Mouse (Mus musculus): ENCODE measurements at regions not wholly inside any gene's neighbourhood (a gene's known extent, or its start where the extent isn't known, plus 50 kb on each side); places are given as distances from the start of the nearest gene placed in this dataset.
A peak's percentile ranks its signal among the peaks of the same experiment; 100 is the strongest.

DNA sequence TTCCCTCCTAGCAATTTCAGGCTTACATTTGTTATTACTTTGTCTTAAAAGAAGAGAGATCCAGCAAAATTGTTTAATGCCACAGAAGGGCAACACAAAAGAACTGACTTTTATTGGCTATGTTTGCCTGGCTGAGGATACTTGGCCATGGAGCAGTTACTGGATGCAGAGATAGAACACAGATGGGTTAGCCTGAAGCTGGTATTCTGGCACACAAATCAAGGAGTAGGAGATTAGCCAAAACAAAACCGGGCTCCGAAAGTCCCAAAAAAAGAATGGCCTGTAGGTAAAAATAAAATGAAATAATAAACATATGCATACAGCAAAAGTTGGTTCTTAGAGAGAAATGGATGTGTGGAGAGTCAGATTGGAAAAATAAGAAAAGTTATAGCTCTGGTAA lies 78.2 kb upstream of the Tmtc2 start:
- no peak for DNase-seq (ENCODE audit: low spot score)
- 77% methylated on average over 2 of the region's 2 CpGs for WGBS
- no peak overlapping the region for H3K9ac ChIP-seq (ENCODE audit: low read depth, low read length)

DNA sequence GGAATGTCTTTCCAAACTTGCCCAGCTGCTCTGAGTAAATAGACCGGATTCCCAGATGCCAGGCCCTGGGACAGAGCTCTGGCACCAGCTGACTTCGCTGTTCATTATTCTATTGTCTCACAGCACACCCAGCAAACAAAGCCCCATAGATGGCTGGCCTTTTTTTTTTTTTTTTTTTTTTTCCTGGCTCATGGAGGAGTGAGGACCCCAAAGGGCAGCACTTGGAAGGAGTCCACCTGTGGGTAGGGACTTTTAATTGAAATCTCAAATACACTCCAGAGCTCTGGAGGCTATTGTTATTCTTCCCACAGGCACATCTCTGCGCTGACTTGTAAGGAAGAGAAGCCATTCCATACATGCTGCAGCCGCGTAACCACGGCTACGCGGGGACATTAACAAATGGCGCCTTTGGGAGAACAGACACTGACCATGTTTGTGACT lies 64.8 kb upstream of the Tmtc2 start:
- Histone ChIP-seq H3K9me3 (ENCODE audit: control insufficient read depth, low read length) (no peaks in the 10 kb centered on the region), H3K4me1 (ENCODE audit: control insufficient read depth, insufficient read depth, low read length) (no peaks in the 10 kb centered on the region), H3K4me3 (ENCODE audit: low read depth, low read length) (no peak overlapping the region), H3K9ac (ENCODE audit: low read depth, low read length) (no peak overlapping the region), H3K27me3 (replicated peaks; ENCODE audit: control insufficient read depth, insufficient read depth, low read length) (no peaks in the 10 kb centered on the region), H3K27ac (replicated peaks; ENCODE audit: low read depth, low read length) (no peak overlapping the region), H3K4me2 (ENCODE audit: low read depth, low read length) (no peak overlapping the region), H3K36me3 (ENCODE audit: control insufficient read depth, insufficient read depth, low read length) (no peaks in the 10 kb centered on the region)
- DNase-seq (ENCODE audit: low spot score) (peak; percentile 39), ATAC-seq (ENCODE audit: low read depth) (peak; percentile 62; the same call in 1 of the 2 replicates)
- 91% methylated on average over 9 of the region's 9 CpGs for WGBS

More for the DNA sequence above, 78.2 kb upstream of the Tmtc2 start:
- Histone ChIP-seq H3K27ac (replicated peaks; ENCODE audit: low read depth, low read length) (no peak overlapping the region), H3K9me3 (ENCODE audit: control insufficient read depth, low read length) (no peaks in the 10 kb centered on the region), H3K4me1 (ENCODE audit: control insufficient read depth, insufficient read depth, low read length) (no peaks in the 10 kb centered on the region), H3K4me3 (ENCODE audit: low read depth, low read length) (no peak overlapping the region), H3K36me3 (ENCODE audit: control insufficient read depth, insufficient read depth, low read length) (no peaks in the 10 kb centered on the region), H3K27me3 (replicated peaks; ENCODE audit: control insufficient read depth, insufficient read depth, low read length) (no peaks in the 10 kb centered on the region), H3K4me2 (ENCODE audit: low read depth, low read length) (no peak overlapping the region)
- no peak for ATAC-seq (ENCODE audit: low read depth)

DNA sequence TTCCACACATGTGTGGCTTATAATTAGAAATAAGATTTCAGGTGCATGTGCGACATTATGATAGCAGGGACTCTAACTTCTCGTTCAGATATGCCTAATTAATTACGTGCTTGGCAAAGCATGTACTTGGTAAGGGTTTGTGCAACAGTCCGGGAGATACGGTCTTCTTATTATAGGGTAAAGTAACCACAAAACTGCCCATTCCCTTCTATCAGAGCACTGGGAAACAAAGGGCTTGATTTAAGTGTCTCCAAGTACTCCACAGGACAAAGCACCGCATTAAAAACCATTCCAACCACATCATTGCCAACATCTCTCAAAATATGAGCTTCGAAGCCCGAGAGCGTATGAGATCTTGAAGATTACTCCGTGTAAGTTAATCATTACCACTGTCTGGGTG lies 64.2 kb upstream of the Tmtc2 start:
- Histone ChIP-seq H3K27me3 (replicated peaks; ENCODE audit: control insufficient read depth, insufficient read depth, low read length) (no peaks in the 10 kb centered on the region), H3K27ac (replicated peaks; ENCODE audit: low read depth, low read length) (no peak overlapping the region), H3K4me1 (ENCODE audit: control insufficient read depth, insufficient read depth, low read length) (no peaks in the 10 kb centered on the region), H3K4me2 (ENCODE audit: low read depth, low read length) (no peak overlapping the region), H3K4me3 (ENCODE audit: low read depth, low read length) (no peak overlapping the region), H3K36me3 (ENCODE audit: control insufficient read depth, insufficient read depth, low read length) (no peaks in the 10 kb centered on the region), H3K9me3 (ENCODE audit: control insufficient read depth, low read length) (no peaks in the 10 kb centered on the region), H3K9ac (ENCODE audit: low read depth, low read length) (no peak overlapping the region)
- no peak for ATAC-seq (ENCODE audit: low read depth)
- WGBS = 85% methylated on average over 10 of the region's 10 CpGs
- DNase-seq (ENCODE audit: low spot score) = no peak

DNA sequence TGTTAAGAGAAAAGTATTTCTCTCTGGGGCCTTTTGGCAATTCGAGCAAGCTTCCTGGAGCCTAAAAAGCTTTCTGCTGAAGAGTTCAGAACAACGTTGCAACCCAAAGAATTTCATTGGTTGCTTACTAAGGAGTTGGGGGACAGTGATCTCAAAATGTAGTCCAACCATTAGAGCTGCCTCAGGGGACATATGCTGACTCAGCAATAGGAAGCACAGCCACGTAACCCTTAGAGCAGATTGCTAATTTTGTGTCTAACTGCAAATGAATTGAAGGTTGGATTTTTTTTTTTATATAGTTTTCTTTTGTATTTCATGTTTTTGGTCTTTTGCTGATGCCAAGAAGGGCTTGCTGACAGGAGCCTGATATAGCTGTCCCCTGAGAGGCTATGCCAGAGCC lies 52.6 kb upstream of the Tmtc2 start:
- 61% methylated on average over 3 of the region's 3 CpGs for WGBS

DNA sequence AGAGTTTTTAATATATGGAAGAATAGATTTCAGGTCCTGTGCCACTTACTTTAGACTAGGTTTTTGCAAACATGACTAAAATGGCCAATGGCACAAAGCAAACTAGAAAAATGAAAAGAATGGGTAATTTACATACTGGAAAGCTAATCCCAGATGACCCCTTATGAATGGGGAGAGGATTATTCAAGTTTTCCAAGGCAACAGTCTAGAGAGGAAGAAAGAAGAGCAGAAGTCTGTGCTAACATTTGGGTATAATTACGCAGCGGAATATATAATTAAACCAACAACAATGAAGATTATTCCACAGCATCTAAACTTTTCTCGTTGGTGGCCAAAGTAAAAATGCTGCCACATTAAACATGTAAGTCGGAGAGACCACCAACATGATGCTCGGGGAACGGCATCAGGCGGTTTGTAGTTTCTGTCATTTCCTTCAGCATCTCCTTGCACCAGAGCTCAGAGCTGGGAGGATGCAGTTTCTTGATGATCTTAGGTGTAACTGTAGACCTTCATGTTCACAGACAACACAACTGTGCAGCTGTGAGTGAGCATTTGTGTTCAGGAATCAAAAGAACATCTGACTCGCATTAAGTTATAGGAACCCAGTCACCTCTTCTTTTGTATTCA lies 51.2 kb upstream of the Tmtc2 start:
- no peak overlapping the region for H3K9ac ChIP-seq (ENCODE audit: low read depth, low read length)
- H3K4me2 ChIP-seq (ENCODE audit: low read depth, low read length) = no peak overlapping the region
- no peak for ATAC-seq (ENCODE audit: low read depth)
- H3K4me3 ChIP-seq (ENCODE audit: low read depth, low read length) = no peak overlapping the region
- WGBS = 73% methylated on average over 8 of the region's 8 CpGs
- H3K27me3 ChIP-seq (replicated peaks; ENCODE audit: control insufficient read depth, insufficient read depth, low read length) = no peaks in the 10 kb centered on the region
- H3K27ac ChIP-seq (replicated peaks; ENCODE audit: low read depth, low read length) = no peak overlapping the region
- H3K9me3 ChIP-seq (ENCODE audit: control insufficient read depth, low read length) = no peaks in the 10 kb centered on the region
- no peaks in the 10 kb centered on the region for H3K4me1 ChIP-seq (ENCODE audit: control insufficient read depth, insufficient read depth, low read length)
- no peaks in the 10 kb centered on the region for H3K36me3 ChIP-seq (ENCODE audit: control insufficient read depth, insufficient read depth, low read length)
- DNase-seq (ENCODE audit: low spot score) = no peak

More for the DNA sequence above, 52.6 kb upstream of the Tmtc2 start:
- no peaks in the 10 kb centered on the region for H3K27me3 ChIP-seq (replicated peaks; ENCODE audit: control insufficient read depth, insufficient read depth, low read length)
- ATAC-seq (ENCODE audit: low read depth) (no peak), DNase-seq (ENCODE audit: low spot score) (no peak)
- H3K4me3 ChIP-seq (ENCODE audit: low read depth, low read length) = no peak overlapping the region
- no peaks in the 10 kb centered on the region for H3K4me1 ChIP-seq (ENCODE audit: control insufficient read depth, insufficient read depth, low read length)
- H3K4me2 ChIP-seq (ENCODE audit: low read depth, low read length) = no peak overlapping the region
- no peaks in the 10 kb centered on the region for H3K9me3 ChIP-seq (ENCODE audit: control insufficient read depth, low read length)
- no peaks in the 10 kb centered on the region for H3K36me3 ChIP-seq (ENCODE audit: control insufficient read depth, insufficient read depth, low read length)
- no peak overlapping the region for H3K27ac ChIP-seq (replicated peaks; ENCODE audit: low read depth, low read length)
- H3K9ac ChIP-seq (ENCODE audit: low read depth, low read length) = no peak overlapping the region
